Mouse (Mus musculus) testis, adult 2 months (tissue): ENCODE results near the gene Kat5.

Experiments used
- CTCF ChIP-seq: fragments of 200-500 bp; IDR thresholded peaks from 2 replicates; pipeline ENCODE4 v1.5.1; 2012; ENCODE audit warnings: low read depth, mild to moderate bottlenecking, inconsistent platforms, low read length, moderate library complexity; ENCODE audit not compliant: control insufficient read depth, insufficient read depth, insufficient replicate concordance
- POLR2A ChIP-seq: fragments of 200-500 bp; IDR thresholded peaks from 2 replicates; pipeline ENCODE4 v1.6.1; 2012; ENCODE audit warnings: low read depth, mild to moderate bottlenecking, inconsistent platforms, low read length, moderate library complexity; ENCODE audit not compliant: control insufficient read depth

- TF ChIP-seq POLR2A (no peak), CTCF (no peak)
These were observed 20.9 kb downstream of the Kat5 start for GRCm38 (mm10) chr19:5589159-5589558.
